Mouse (Mus musculus): ENCODE measurements around the gene Lsm14b. TPM values are rescaled to one million over a fixed set of nuclear protein-coding genes. Genes with fewer than 3 reads are reported as not detected.

Gene Lsm14b
- total and polyA plus RNA-seq, 3 experiments: 34.2 to 44.4 TPM; not detected in 1

- Histone ChIP-seq H3K4me3 (ENCODE audit: control insufficient read depth in 1 of 2, insufficient read depth in 1 of 2, low read depth in 2 of 2, low read length in 2 of 2) (no peak overlapping the region), H3K27me3 (ENCODE audit: control insufficient read depth in 1 of 2, insufficient read depth in 2 of 2, low read length in 2 of 2) (peaks cover 6 to 10% of the 10 kb centered on the region in 2 experiments), H3K9ac (ENCODE audit: control insufficient read depth, low read depth, low read length, poor library complexity, severe bottlenecking) (no peak overlapping the region), H3K36me3 (ENCODE audit: control insufficient read depth in 1 of 2, insufficient read depth in 2 of 2, low read length in 2 of 2) (peaks cover 0 to 13% of the 10 kb centered on the region in 2 experiments; a peak in 1 of 4 replicates), H3K79me2 (ENCODE audit: control insufficient read depth, insufficient read depth, low read length, poor library complexity) (peaks cover 28% of the 10 kb centered on the region), H3K9me3 (replicated peaks; ENCODE audit: insufficient read depth, low read length) (no peaks in the 10 kb centered on the region), H3K4me1 (ENCODE audit: control insufficient read depth in 1 of 2, insufficient read depth in 2 of 2, low read length in 2 of 2) (peaks cover 3 to 16% of the 10 kb centered on the region in 2 experiments), H3K27ac (ENCODE audit: control insufficient read depth, low read depth, low read length) (no peak overlapping the region)
- TF ChIP-seq MXI1 (IDR thresholded peaks at IDR 0.05; ENCODE audit: low read depth, low read length) (no peak), ZKSCAN1 (IDR thresholded peaks at IDR 0.05; ENCODE audit: low read depth, low read length) (no peak), MEF2A (IDR thresholded peaks at IDR 0.05; ENCODE audit: extremely low read depth, insufficient replicate concordance, low read depth, low read length, poor library complexity, severe bottlenecking) (no peak), USF2 (IDR thresholded peaks at IDR 0.05; ENCODE audit: borderline replicate concordance in 1 of 2, insufficient read depth in 1 of 2, low read depth in 1 of 2, low read length in 2 of 2) (no peak), CHD2 (IDR thresholded peaks at IDR 0.05; ENCODE audit: low read length) (no peak), TCF12 (IDR thresholded peaks at IDR 0.05; ENCODE audit: low read depth, low read length) (no peak), MYC (IDR thresholded peaks at IDR 0.05; ENCODE audit: low read depth, low read length) (no peak), JUND (IDR thresholded peaks at IDR 0.05; ENCODE audit: low read depth, low read length) (no peak), ZMIZ1 (IDR thresholded peaks at IDR 0.05; ENCODE audit: low read depth, low read length) (no peak)
- DNase-seq (ENCODE audit: low read depth, low spot score): no peak
These were observed 2.0 kb upstream of the Lsm14b start for GRCm38 (mm10) chr2:180022751-180023150.

GRCm38 (mm10) chr2:180025135-180025860 is 511 bp downstream of the Lsm14b start:
- peak overlapping the region; percentile 55 for H3K27ac ChIP-seq (ENCODE audit: control insufficient read depth, low read depth, low read length)
- H3K27me3 ChIP-seq (ENCODE audit: control insufficient read depth in 1 of 2, insufficient read depth in 2 of 2, low read length in 2 of 2): peaks cover 2 to 5% of the 10 kb centered on the region in 2 experiments; a peak in 3 of 4 replicates
- H3K9me3 ChIP-seq (replicated peaks; ENCODE audit: insufficient read depth, low read length): no peaks in the 10 kb centered on the region
- peaks cover 32% of the 10 kb centered on the region for H3K79me2 ChIP-seq (ENCODE audit: control insufficient read depth, insufficient read depth, low read length, poor library complexity)
- DNase-seq (ENCODE audit: low read depth, low spot score): peak; percentile 56
- H3K36me3 ChIP-seq (ENCODE audit: control insufficient read depth in 1 of 2, insufficient read depth in 2 of 2, low read length in 2 of 2): peaks cover 6 to 13% of the 10 kb centered on the region in 2 experiments; a peak in 3 of 4 replicates
- peaks cover 3 to 16% of the 10 kb centered on the region in 2 experiments for H3K4me1 ChIP-seq (ENCODE audit: control insufficient read depth in 1 of 2, insufficient read depth in 2 of 2, low read length in 2 of 2)
- peak overlapping the region; percentile 79 for H3K9ac ChIP-seq (ENCODE audit: control insufficient read depth, low read depth, low read length, poor library complexity, severe bottlenecking)
- TF ChIP-seq MAZ (IDR thresholded peaks at IDR 0.05; ENCODE audit: low read depth, low read length) (0 out of 2 replicates have a peak, but pooled peaks have one; percentile 37), BHLHE40 (IDR thresholded peaks at IDR 0.05; ENCODE audit: borderline replicate concordance, low read depth, low read length) (no peak)
- H3K4me3 ChIP-seq (ENCODE audit: control insufficient read depth in 1 of 2, insufficient read depth in 1 of 2, low read depth in 2 of 2, low read length in 2 of 2): peak overlapping the region; percentile 75 to 80

GRCm38 (mm10) chr2:180025861-180026200 is 1.0 kb downstream of the Lsm14b start:
- peaks cover 3 to 16% of the 10 kb centered on the region in 2 experiments for H3K4me1 ChIP-seq (ENCODE audit: control insufficient read depth in 1 of 2, insufficient read depth in 2 of 2, low read length in 2 of 2)
- H3K27ac ChIP-seq (ENCODE audit: control insufficient read depth, low read depth, low read length): no peak overlapping the region
- H3K9ac ChIP-seq (ENCODE audit: control insufficient read depth, low read depth, low read length, poor library complexity, severe bottlenecking): peak overlapping the region; percentile 79
- H3K9me3 ChIP-seq (replicated peaks; ENCODE audit: insufficient read depth, low read length): no peaks in the 10 kb centered on the region
- peaks cover 7 to 13% of the 10 kb centered on the region in 2 experiments; a peak in 3 of 4 replicates for H3K36me3 ChIP-seq (ENCODE audit: control insufficient read depth in 1 of 2, insufficient read depth in 2 of 2, low read length in 2 of 2)
- H3K4me3 ChIP-seq (ENCODE audit: control insufficient read depth in 1 of 2, insufficient read depth in 1 of 2, low read depth in 2 of 2, low read length in 2 of 2): peak overlapping the region; percentile 75 to 80
- no peak for DNase-seq (ENCODE audit: low read depth, low spot score)
- H3K27me3 ChIP-seq (ENCODE audit: control insufficient read depth in 1 of 2, insufficient read depth in 2 of 2, low read length in 2 of 2): peaks cover 2 to 5% of the 10 kb centered on the region in 2 experiments; a peak in 3 of 4 replicates
- TF ChIP-seq ZKSCAN1 (IDR thresholded peaks at IDR 0.05; ENCODE audit: low read depth, low read length) (no peak), CHD2 (IDR thresholded peaks at IDR 0.05; ENCODE audit: low read length) (no peak), MAX (IDR thresholded peaks at IDR 0.05; ENCODE audit: low read length) (no peak), ETS1 (IDR thresholded peaks at IDR 0.05; ENCODE audit: low read depth, low read length) (no peak), ZC3H11A (IDR thresholded peaks at IDR 0.05; ENCODE audit: low read depth, low read length) (no peak), NRF1 (IDR thresholded peaks at IDR 0.05; ENCODE audit: insufficient read depth, low read depth, low read length, poor library complexity, severe bottlenecking) (no peak), MYB (IDR thresholded peaks at IDR 0.05; ENCODE audit: low read depth, low read length) (no peak), MAFK (IDR thresholded peaks at IDR 0.05; ENCODE audit: borderline replicate concordance, low read depth, low read length) (no peak)
- peaks cover 32% of the 10 kb centered on the region for H3K79me2 ChIP-seq (ENCODE audit: control insufficient read depth, insufficient read depth, low read length, poor library complexity)
